In genomic region chr10:127674794-127675522, GRCm38 (mm10) we compare ENCODE assay signal across 8 mouse cellular contexts. TPM values are rescaled to one million over a fixed set of nuclear protein-coding genes. Genes with fewer than 3 reads are reported as not detected.
DNase-seq lines count a peak whose midpoint lies in the region; ATAC-seq and TF ChIP-seq lines count a peak whose summit lies in the region.

No protein-coding gene starts in this region.

- peak; percentile 80 for TF ChIP-seq CTCF in C2C12 (IDR thresholded peaks at IDR 0.05; ENCODE audit: control insufficient read depth, insufficient read depth, insufficient read length)
- TF ChIP-seq CTCF in olfactory bulb, adult 2 months (IDR thresholded peaks at IDR 0.05; ENCODE audit: insufficient read depth, low read depth, low read length), result peak; percentile 59
- TF ChIP-seq CTCF in thymus, adult 2 months (IDR thresholded peaks at IDR 0.05; ENCODE audit: borderline replicate concordance, control insufficient read depth, extremely low read depth, insufficient read depth, low read length, poor library complexity), result peak; percentile 49; the same call in 1 of the 2 replicates

- H3K36me3 ChIP-seq in C2C12 (ENCODE audit: control insufficient read depth, insufficient read depth), result no peaks in the 10 kb centered on the region
- no peaks in the 10 kb centered on the region for H3K36me3 ChIP-seq in thymus, adult 2 months (ENCODE audit: control insufficient read depth, insufficient read depth, low read length)

- DNase-seq in embryo, embryonic 10 days (ENCODE audit: low spot score), result peak; percentile 79
- peak; percentile 84 for DNase-seq in gastrocnemius, postnatal 25 days
- DNase-seq in kidney, postnatal 10 days, result peak; percentile 94
- peak; percentile 90 to 95 for DNase-seq in lung, adult 18-20 months
- peak; percentile 76 for DNase-seq in thymus, adult 2 months

- H3K27ac ChIP-seq in olfactory bulb, adult 2 months (ENCODE audit: insufficient read depth, low read depth, low read length), result no peak overlapping the region
- no peak overlapping the region for H3K27ac ChIP-seq in thymus, adult 2 months (ENCODE audit: control insufficient read depth, insufficient read depth, low read length)

- H3K27me3 ChIP-seq in C2C12 (ENCODE audit: control insufficient read depth, insufficient read depth, insufficient read length), result no peaks in the 10 kb centered on the region
- H3K27me3 ChIP-seq in thymus, adult 2 months (ENCODE audit: control insufficient read depth, insufficient read depth, low read length), result no peaks in the 10 kb centered on the region

- peaks cover 8% of the 10 kb centered on the region for H3K79me3 ChIP-seq in C2C12 (ENCODE audit: low read depth)

- peaks cover 10% of the 10 kb centered on the region for H3K4me1 ChIP-seq in olfactory bulb, adult 2 months (ENCODE audit: control insufficient read depth, insufficient read depth, low read length)
- peaks cover 14% of the 10 kb centered on the region for H3K4me1 ChIP-seq in thymus, adult 2 months (replicated peaks; ENCODE audit: control insufficient read depth, insufficient read depth, low read length)

- ATAC-seq in activated CD4-positive, CD25-positive, alpha-beta regulatory T cell, adult 4 months, result peak; percentile 24

- 57% methylated on average over 8 of the region's 8 CpGs for WGBS in olfactory bulb, adult 2 months
- 88% methylated on average over 8 of the region's 8 CpGs for WGBS in thymus, adult 2 months

- H3K4me3 ChIP-seq in C2C12 (ENCODE audit: insufficient read depth, poor library complexity, severe bottlenecking), result peak overlapping the region; percentile 21
- H3K4me3 ChIP-seq in olfactory bulb, adult 2 months (ENCODE audit: insufficient read depth, low read depth, low read length), result no peak overlapping the region
- H3K4me3 ChIP-seq in thymus, adult 2 months (ENCODE audit: control insufficient read depth, insufficient read depth, low read length), result no peak overlapping the region

- H3K79me2 ChIP-seq in C2C12 (ENCODE audit: control insufficient read depth, insufficient read depth), result peaks cover 28% of the 10 kb centered on the region

- no peak for TF ChIP-seq POLR2A in olfactory bulb, adult 2 months (IDR thresholded peaks at IDR 0.05; ENCODE audit: insufficient read depth, low read depth, low read length)
- no peak for TF ChIP-seq POLR2A in thymus, adult 2 months (IDR thresholded peaks at IDR 0.05; ENCODE audit: control insufficient read depth, extremely low read depth, insufficient read depth, low read length, poor library complexity)

- H3ac ChIP-seq in C2C12 (ENCODE audit: control insufficient read depth, insufficient read length, low read depth), result no peak overlapping the region

TF ChIP-seq in C2C12, 6 proteins besides CTCF, POLR2A, EP300 and RAD21:
- no peak for TF ChIP-seq CEBPB (IDR thresholded peaks at IDR 0.05; ENCODE audit: low read depth)
- TF ChIP-seq MYOG (IDR thresholded peaks at IDR 0.05; ENCODE audit: control insufficient read depth, extremely low read depth, insufficient read length), result no peak

RNA-seq across cellular contexts. Expression of gene Nab2, which starts 6.6 kb away (rescaled TPM):
- polyA plus RNA-seq in C2C12 (2012; fragmentation: generic; extraction: Trizol), result 108 TPM
- 10 to 100 TPM in 1 of 2 experiments, 1 to 10 TPM in 1; 7.4 to 10.2 TPM for polyA plus RNA-seq in activated CD4-positive, CD25-positive, alpha-beta regulatory T cell, adult 4 months (2017; shearing (Covaris generic))
- total RNA-seq in gastrocnemius, postnatal 25 days (2021), result 1 to 10 TPM; 2.5 to 4.7 TPM
- not detected in 2 replicates for polyA plus RNA-seq in olfactory bulb, adult 2 months (2012; ENCODE audit: insufficient read depth, insufficient read length, low replicate concordance, missing spikeins)
- polyA plus RNA-seq in thymus, adult 2 months (2012; rRNA removed), result 69.3 and 79.2 TPM in 2 replicates

RNA-seq across cellular contexts. Expression of gene Nemp1, which starts 8.3 kb away (rescaled TPM):
- 6.8 TPM for polyA plus RNA-seq in C2C12 (2012; fragmentation: generic; extraction: Trizol)
- 1 to 10 TPM; 4.7 to 5.8 TPM for polyA plus RNA-seq in activated CD4-positive, CD25-positive, alpha-beta regulatory T cell, adult 4 months (2017; shearing (Covaris generic))
- 1 to 10 TPM; 1.7 to 2.5 TPM for total RNA-seq in gastrocnemius, postnatal 25 days (2021)
- polyA plus RNA-seq in olfactory bulb, adult 2 months (2012; ENCODE audit: insufficient read depth, insufficient read length, low replicate concordance, missing spikeins), result not detected in 2 replicates
- 14.2 and 15.0 TPM in 2 replicates for polyA plus RNA-seq in thymus, adult 2 months (2012; rRNA removed)

RNA-seq across cellular contexts. Expression of gene Myo1a, which starts 30.0 kb away (rescaled TPM):
- 0.16 TPM for polyA plus RNA-seq in C2C12 (2012; fragmentation: generic; extraction: Trizol)
- not detected for polyA plus RNA-seq in activated CD4-positive, CD25-positive, alpha-beta regulatory T cell, adult 4 months (2017; shearing (Covaris generic))
- under 1 TPM; 0.10 to 0.21 TPM for total RNA-seq in gastrocnemius, postnatal 25 days (2021)
- polyA plus RNA-seq in olfactory bulb, adult 2 months (2012; ENCODE audit: insufficient read depth, insufficient read length, low replicate concordance, missing spikeins), result not detected in 2 replicates
- polyA plus RNA-seq in thymus, adult 2 months (2012; rRNA removed), result 1.6 and 1.8 TPM in 2 replicates

RNA-seq across cellular contexts. Expression of gene Stat6, which starts 32.2 kb away (rescaled TPM):
- polyA plus RNA-seq in C2C12 (2012; fragmentation: generic; extraction: Trizol), result 0.26 TPM
- 100 to 1,000 TPM; 119 to 157 TPM for polyA plus RNA-seq in activated CD4-positive, CD25-positive, alpha-beta regulatory T cell, adult 4 months (2017; shearing (Covaris generic))
- total RNA-seq in gastrocnemius, postnatal 25 days (2021), result 10 to 100 TPM; 16.5 to 21.8 TPM
- polyA plus RNA-seq in olfactory bulb, adult 2 months (2012; ENCODE audit: insufficient read depth, insufficient read length, low replicate concordance, missing spikeins), result not detected in 2 replicates
- 168 and 185 TPM in 2 replicates for polyA plus RNA-seq in thymus, adult 2 months (2012; rRNA removed)

RNA-seq across cellular contexts. Expression of gene Tac2, which starts 49.3 kb away (rescaled TPM):
- not detected for polyA plus RNA-seq in C2C12 (2012; fragmentation: generic; extraction: Trizol)
- polyA plus RNA-seq in activated CD4-positive, CD25-positive, alpha-beta regulatory T cell, adult 4 months (2017; shearing (Covaris generic)), result not detected
- total RNA-seq in gastrocnemius, postnatal 25 days (2021), result not detected
- not detected in 2 replicates for polyA plus RNA-seq in olfactory bulb, adult 2 months (2012; ENCODE audit: insufficient read depth, insufficient read length, low replicate concordance, missing spikeins)
- polyA plus RNA-seq in thymus, adult 2 months (2012; rRNA removed), result 4.3 and 4.5 TPM in 2 replicates
